Mouse (Mus musculus): ENCODE measurements around the gene Ifitm1.
"Not testable (repeated sequence)": the region's sequence is repeated elsewhere in the genome, so short reads cannot be mapped to it uniquely, and the experiment has no call there.

GRCm38 (mm10) chr7:141017824-141018223 is 50.8 kb downstream of the Ifitm1 start, which contains the start of gene Ifitm6:
- not testable (repeated sequence) for TF ChIP-seq CTCF (IDR thresholded peaks at IDR 0.05; ENCODE audit: control insufficient read depth, insufficient read depth, low read length); POLR2A (IDR thresholded peaks at IDR 0.05; ENCODE audit: borderline replicate concordance, control insufficient read depth, low read depth, low read length)

All from bone marrow, adult 2 months (tissue).